In genomic region chrX:103533306-103533705, GRCm38 (mm10) we compare ENCODE assay signal across 8 mouse cellular contexts.
DNase-seq lines count a peak whose midpoint lies in the region; ATAC-seq and TF ChIP-seq lines count a peak whose summit lies in the region.

No protein-coding gene starts in this region.

- H3K36me3 ChIP-seq in embryonic facial prominence, embryonic 15.5 days = no peaks in the 10 kb centered on the region
- H3K36me3 ChIP-seq in intestine, embryonic 15.5 days = no peaks in the 10 kb centered on the region
- H3K36me3 ChIP-seq in midbrain, postnatal 0 days (ENCODE audit: insufficient read depth, low read length) = no peaks in the 10 kb centered on the region

- H3K27me3 ChIP-seq in embryonic facial prominence, embryonic 15.5 days = no peaks in the 10 kb centered on the region
- no peaks in the 10 kb centered on the region for H3K27me3 ChIP-seq in intestine, embryonic 15.5 days (replicated peaks)
- no peaks in the 10 kb centered on the region for H3K27me3 ChIP-seq in midbrain, postnatal 0 days (ENCODE audit: insufficient read depth, low read length)

- no peaks in the 10 kb centered on the region for H3K9me3 ChIP-seq in embryonic facial prominence, embryonic 15.5 days (replicated peaks)
- H3K9me3 ChIP-seq in intestine, embryonic 15.5 days = no peaks in the 10 kb centered on the region
- no peaks in the 10 kb centered on the region for H3K9me3 ChIP-seq in midbrain, postnatal 0 days (ENCODE audit: low read length)

- DNase-seq in layer of hippocampus, adult 11-12 months (ENCODE audit: low spot score) = peak; percentile 40
- no peak for DNase-seq in layer of hippocampus, adult 9-10 months (ENCODE audit: low spot score)
- DNase-seq in midbrain, postnatal 0 days (ENCODE audit: low spot score) = peak; percentile 71
- DNase-seq in thymus, postnatal 36 days = peak; percentile 12 to 25
- DNase-seq in B cell, adult 2 months = no peak

- peaks cover 6% of the 10 kb centered on the region; the same call in 1 of the 2 replicates for H3K4me1 ChIP-seq in embryonic facial prominence, embryonic 15.5 days
- 0 out of 2 replicates have a peak, but pooled peaks cover 2% of the 10 kb centered on the region for H3K4me1 ChIP-seq in intestine, embryonic 15.5 days (replicated peaks)
- no peaks in the 10 kb centered on the region for H3K4me1 ChIP-seq in midbrain, postnatal 0 days (ENCODE audit: insufficient read depth, low read length)

- no peak overlapping the region for H3K9ac ChIP-seq in embryonic facial prominence, embryonic 15.5 days
- H3K9ac ChIP-seq in intestine, embryonic 15.5 days = no peak overlapping the region
- peak overlapping the region; percentile 24; the same call in 1 of the 2 replicates for H3K9ac ChIP-seq in midbrain, postnatal 0 days (replicated peaks; ENCODE audit: low read length, poor library complexity, severe bottlenecking)

- no peak overlapping the region for H3K4me2 ChIP-seq in embryonic facial prominence, embryonic 15.5 days (replicated peaks)
- no peak overlapping the region for H3K4me2 ChIP-seq in intestine, embryonic 15.5 days (replicated peaks)
- no peak overlapping the region; the same call in 1 of the 2 replicates for H3K4me2 ChIP-seq in midbrain, postnatal 0 days (ENCODE audit: low read depth, low read length, poor library complexity, severe bottlenecking)

- H3K27ac ChIP-seq in embryonic facial prominence, embryonic 15.5 days (replicated peaks) = peak overlapping the region; percentile 69
- no peak overlapping the region for H3K27ac ChIP-seq in intestine, embryonic 15.5 days
- H3K27ac ChIP-seq in midbrain, postnatal 0 days (ENCODE audit: low read depth, low read length) = peak overlapping the region; percentile 78

- WGBS in embryonic facial prominence, embryonic 15.5 days = 8% methylated on average over 11 of the region's 11 CpGs
- 20% methylated on average over 11 of the region's 11 CpGs for WGBS in intestine, embryonic 15.5 days
- 2% methylated on average over 11 of the region's 11 CpGs for WGBS in midbrain, postnatal 0 days

- H3K4me3 ChIP-seq in embryonic facial prominence, embryonic 15.5 days (replicated peaks) = no peak overlapping the region
- no peak overlapping the region for H3K4me3 ChIP-seq in intestine, embryonic 15.5 days (replicated peaks)
- no peak overlapping the region for H3K4me3 ChIP-seq in midbrain, postnatal 0 days (ENCODE audit: low read depth, low read length)

- TF ChIP-seq CTCF in midbrain, postnatal 0 days (IDR thresholded peaks at IDR 0.05) = no peak

- peak; percentile 77 for ATAC-seq in embryonic facial prominence, embryonic 15.5 days (ENCODE audit: insufficient number of reproducible peaks, low FRiP score, low TSS enrichment, low read depth)
- peak; percentile 52; the same call in 1 of the 2 replicates for ATAC-seq in intestine, embryonic 15.5 days
- peak; percentile 62; the same call in 1 of the 2 replicates for ATAC-seq in midbrain, postnatal 0 days (ENCODE audit: low FRiP score)
- ATAC-seq in megakaryocyte progenitor cell, adult 5-6 weeks (replicated peaks; ENCODE audit: poor library complexity) = no peak

Comparison
In these comparisons a context has a peak if more than half of its experiments do, and no peak if none do; other contexts are left out.
1. DNase-seq: peak in layer of hippocampus, adult 11-12 months (single experiment), midbrain, postnatal 0 days (single experiment) and thymus, postnatal 36 days (2 of 2); none in layer of hippocampus, adult 9-10 months (single experiment) and B cell, adult 2 months (0 of 2).